Comparison of ENCODE assay signal across 11 mouse cellular contexts in genomic region chr11:104346931-104347330, GRCm38 (mm10).
DNase-seq lines count a peak whose midpoint lies in the region; ATAC-seq and TF ChIP-seq lines count a peak whose summit lies in the region.
"Had no signal": no experiment of that assay in that cellular context is flagged by ENCODE, and none has a peak within 500 bp of the region (broad histone marks: within the 10 kb centered on the region; RNA-seq: fewer than 3 reads in every experiment).

No protein-coding gene starts in this region.

- no peak overlapping the region for H3K9ac ChIP-seq in forebrain, postnatal 0 days
- H3K9ac ChIP-seq: limb, embryonic 15.5 days; neural tube, embryonic 13.5 days had no signal

- H3K27me3 ChIP-seq in forebrain, postnatal 0 days (ENCODE audit: insufficient read depth, low read length): no peaks in the 10 kb centered on the region
- no peaks in the 10 kb centered on the region for H3K27me3 ChIP-seq in forebrain, embryonic 10.5 days (ENCODE audit: poor library complexity, severe bottlenecking)
- no peaks in the 10 kb centered on the region for H3K27me3 ChIP-seq in thymus, adult 2 months (ENCODE audit: control insufficient read depth, insufficient read depth, low read length)
- H3K27me3 ChIP-seq: limb, embryonic 15.5 days; neural tube, embryonic 13.5 days had no signal

- H3K4me3 ChIP-seq in forebrain, postnatal 0 days (ENCODE audit: low read depth, low read length): no peak overlapping the region
- no peak overlapping the region for H3K4me3 ChIP-seq in forebrain, embryonic 10.5 days
- H3K4me3 ChIP-seq in thymus, adult 2 months (ENCODE audit: control insufficient read depth, insufficient read depth, low read length): no peak overlapping the region
- H3K4me3 ChIP-seq: erythroblast, embryonic 14.5 days; limb, embryonic 15.5 days; neural tube, embryonic 13.5 days had no signal

- no peak for TF ChIP-seq POLR2A in thymus, adult 2 months (IDR thresholded peaks at IDR 0.05; ENCODE audit: control insufficient read depth, extremely low read depth, insufficient read depth, low read length, poor library complexity)

- H3K4me1 ChIP-seq in forebrain, postnatal 0 days (ENCODE audit: insufficient read depth): no peaks in the 10 kb centered on the region
- no peaks in the 10 kb centered on the region for H3K4me1 ChIP-seq in forebrain, embryonic 10.5 days
- no peaks in the 10 kb centered on the region for H3K4me1 ChIP-seq in thymus, adult 2 months (replicated peaks; ENCODE audit: control insufficient read depth, insufficient read depth, low read length)
- H3K4me1 ChIP-seq: limb, embryonic 15.5 days; neural tube, embryonic 13.5 days had no signal

- no peak for DNase-seq in forebrain, postnatal 0 days
- no peak for DNase-seq in forebrain, embryonic 10.5 days (ENCODE audit: extremely low spot score, low spot score)
- DNase-seq in thymus, adult 2 months: peak; percentile 13
- DNase-seq in thymus, postnatal 10 days (ENCODE audit: low spot score in 2 of 2): no peak
- DNase-seq in cerebellum, postnatal 36 days: peak; percentile 45 to 59
- DNase-seq in retina, postnatal 1 day: peak; percentile 46
- no peak for DNase-seq in urinary bladder, postnatal 4 days (ENCODE audit: low spot score in 2 of 2)

- no peak for ATAC-seq in forebrain, postnatal 0 days
- ATAC-seq in erythroblast, adult 5-6 weeks (replicated peaks; ENCODE audit: low FRiP score, poor library complexity, severe bottlenecking): no peak

- H3K36me3 ChIP-seq in forebrain, postnatal 0 days (ENCODE audit: insufficient read depth): peaks cover 63% of the 10 kb centered on the region
- H3K36me3 ChIP-seq in forebrain, embryonic 10.5 days (replicated peaks): peaks cover 96% of the 10 kb centered on the region
- H3K36me3 ChIP-seq in thymus, adult 2 months (ENCODE audit: control insufficient read depth, insufficient read depth, low read length): peaks cover 66% of the 10 kb centered on the region

- H3K27ac ChIP-seq in forebrain, postnatal 0 days (ENCODE audit: low read depth, low read length): no peak overlapping the region
- H3K27ac ChIP-seq in forebrain, embryonic 10.5 days: no peak overlapping the region
- no peak overlapping the region for H3K27ac ChIP-seq in thymus, adult 2 months (ENCODE audit: control insufficient read depth, insufficient read depth, low read length)
- H3K27ac ChIP-seq: limb, embryonic 15.5 days; neural tube, embryonic 13.5 days had no signal

- H3K9me3 ChIP-seq in forebrain, postnatal 0 days (ENCODE audit: low read length): no peaks in the 10 kb centered on the region
- H3K9me3 ChIP-seq in forebrain, embryonic 10.5 days: no peaks in the 10 kb centered on the region
- H3K9me3 ChIP-seq: limb, embryonic 15.5 days; neural tube, embryonic 13.5 days had no signal

- no peak overlapping the region for H3K4me2 ChIP-seq in forebrain, postnatal 0 days (ENCODE audit: low read depth)
- H3K4me2 ChIP-seq: limb, embryonic 15.5 days; neural tube, embryonic 13.5 days had no signal

- 54% methylated on average over 3 of the region's 3 CpGs for WGBS in forebrain, postnatal 0 days
- WGBS in forebrain, embryonic 10.5 days: 86% methylated on average over 3 of the region's 3 CpGs
- WGBS in thymus, adult 2 months: 88% methylated on average over 3 of the region's 3 CpGs

- peak; percentile 67 for TF ChIP-seq CTCF in forebrain, postnatal 0 days (IDR thresholded peaks at IDR 0.05; ENCODE audit: low read depth)
- no peak for TF ChIP-seq CTCF in thymus, adult 2 months (IDR thresholded peaks at IDR 0.05; ENCODE audit: borderline replicate concordance, control insufficient read depth, extremely low read depth, insufficient read depth, low read length, poor library complexity)

Comparison
In these comparisons a context has a peak if more than half of its experiments do, and no peak if none do; other contexts are left out.
1. DNase-seq: peak in thymus, adult 2 months (single experiment), cerebellum, postnatal 36 days (2 of 2) and retina, postnatal 1 day (single experiment); none in forebrain, postnatal 0 days (single experiment), forebrain, embryonic 10.5 days (single experiment), thymus, postnatal 10 days (0 of 2) and urinary bladder, postnatal 4 days (0 of 2).